Mouse (Mus musculus) CD4-positive helper T cell, adult 2 months (primary cell): ENCODE data around the gene Cpa5.
A peak's percentile ranks its signal among the peaks of the same experiment; 100 is the strongest.

ENCODE experiments used
- DNase-seq: peaks from one replicate; pipeline ENCODE4 v3.0.0-alpha.2; 2012; ENCODE audit warnings: low read depth, missing footprints, low spot score

The Cpa5 gene

GRCm38 (mm10) chr6:30600995-30601394 is 9.8 kb upstream of the Cpa5 start:
- no peak for DNase-seq

GRCm38 (mm10) chr6:30604342-30604867 is 6.4 kb upstream of the Cpa5 start:
- no peak for DNase-seq

GRCm38 (mm10) chr6:30605111-30605510 is 5.7 kb upstream of the Cpa5 start:
- DNase-seq: no peak

GRCm38 (mm10) chr6:30605672-30606071 is 5.1 kb upstream of the Cpa5 start:
- no peak for DNase-seq

GRCm38 (mm10) chr6:30611212-30611611 is 402 bp downstream of the Cpa5 start:
- no peak for DNase-seq

- DNase-seq: no peak
Measured at GRCm38 (mm10) chr6:30614251-30614650, 3.4 kb downstream of the Cpa5 start.

- DNase-seq: no peak
Measured at GRCm38 (mm10) chr6:30615741-30616140, 4.9 kb downstream of the Cpa5 start.

- no peak for DNase-seq
Measured at GRCm38 (mm10) chr6:30616491-30616941, 5.7 kb downstream of the Cpa5 start.

- DNase-seq: peak; percentile 32
Measured at GRCm38 (mm10) chr6:30617020-30617958, 6.5 kb downstream of the Cpa5 start.

- peak; percentile 27 for DNase-seq
Measured at GRCm38 (mm10) chr6:30617959-30618590, 7.3 kb downstream of the Cpa5 start.

GRCm38 (mm10) chr6:30618735-30619134 is 7.9 kb downstream of the Cpa5 start:
- DNase-seq: no peak

GRCm38 (mm10) chr6:30619606-30620005 is 8.8 kb downstream of the Cpa5 start:
- DNase-seq: no peak

GRCm38 (mm10) chr6:30620591-30620990 is 9.8 kb downstream of the Cpa5 start:
- no peak for DNase-seq

GRCm38 (mm10) chr6:30620994-30621393 is 10.2 kb downstream of the Cpa5 start:
- DNase-seq: no peak

GRCm38 (mm10) chr6:30621986-30622389 is 11.2 kb downstream of the Cpa5 start:
- no peak for DNase-seq

- no peak for DNase-seq
Measured at GRCm38 (mm10) chr6:30624763-30625162, 14.0 kb downstream of the Cpa5 start.

GRCm38 (mm10) chr6:30628152-30628551 is 17.3 kb downstream of the Cpa5 start:
- DNase-seq: no peak

GRCm38 (mm10) chr6:30629989-30630388 is 19.2 kb downstream of the Cpa5 start:
- DNase-seq: no peak

- DNase-seq: no peak
Measured at GRCm38 (mm10) chr6:30635361-30635862, 24.6 kb downstream of the Cpa5 start.

- DNase-seq: no peak
Measured at GRCm38 (mm10) chr6:30636186-30636842, 25.5 kb downstream of the Cpa5 start.

GRCm38 (mm10) chr6:30638674-30639268 is 28.0 kb downstream of the Cpa5 start, which contains the start of gene Cpa1:
TSS of gene Cpa1 (plus strand) at chr6:30639218.
- no peak for DNase-seq
